10 mouse cellular contexts compared by ENCODE assay signal in the genomic region with DNA sequence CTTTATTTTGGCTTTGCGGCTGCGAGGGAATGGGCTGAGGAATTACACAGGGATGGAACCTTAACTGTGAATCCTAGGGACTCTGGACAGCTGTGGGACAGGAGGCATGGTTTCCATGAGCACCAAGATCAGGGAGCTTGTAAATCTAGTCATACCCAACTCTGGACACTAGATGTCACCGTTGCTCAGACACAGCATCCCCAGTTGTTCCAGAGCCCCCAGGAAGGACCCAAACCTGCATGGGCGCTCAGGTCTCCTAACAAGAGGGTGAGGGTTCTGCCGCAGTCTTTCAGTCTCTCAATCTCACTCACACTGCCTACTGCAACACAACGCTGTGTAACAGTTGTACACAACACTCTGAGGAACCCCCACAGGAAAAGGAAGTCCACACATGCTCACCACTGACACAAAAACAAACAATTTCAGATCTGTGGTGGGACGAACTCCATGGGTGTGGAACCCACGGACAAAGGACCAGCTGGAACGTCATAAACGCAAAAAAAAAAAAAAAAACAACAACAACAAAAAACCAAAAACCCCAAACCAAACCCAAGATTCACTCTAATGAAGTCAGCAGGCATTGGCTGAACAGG. TPM values are rescaled to one million over a fixed set of nuclear protein-coding genes. Genes with fewer than 3 reads are reported as not detected.
DNase-seq lines count a peak whose midpoint lies in the region; ATAC-seq and TF ChIP-seq lines count a peak whose summit lies in the region.
"Had no signal": no experiment of that assay in that cellular context is flagged by ENCODE, and none has a peak within 500 bp of the region (broad histone marks: within the 10 kb centered on the region; RNA-seq: fewer than 3 reads in every experiment).

No protein-coding gene starts in this region.

- H3K27ac ChIP-seq in embryonic facial prominence, embryonic 10.5 days (replicated peaks), result no peak overlapping the region
- H3K27ac ChIP-seq in intestine, embryonic 15.5 days, result no peak overlapping the region
- H3K27ac ChIP-seq in stomach, postnatal 0 days (replicated peaks), result no peak overlapping the region

- TF ChIP-seq CTCF in stomach, postnatal 0 days (IDR thresholded peaks at IDR 0.05; ENCODE audit: low read depth), result peak; percentile 86

- no peaks in the 10 kb centered on the region for H3K4me1 ChIP-seq in embryonic facial prominence, embryonic 10.5 days
- H3K4me1 ChIP-seq in intestine, embryonic 15.5 days (replicated peaks), result no peaks in the 10 kb centered on the region
- H3K4me1 ChIP-seq in stomach, postnatal 0 days (replicated peaks; ENCODE audit: control insufficient read depth, insufficient read depth), result no peaks in the 10 kb centered on the region

- no peak overlapping the region for H3K4me3 ChIP-seq in embryonic facial prominence, embryonic 10.5 days
- no peak overlapping the region for H3K4me3 ChIP-seq in intestine, embryonic 15.5 days (replicated peaks)
- no peak overlapping the region for H3K4me3 ChIP-seq in stomach, postnatal 0 days (ENCODE audit: low read depth, low read length)

- no peak overlapping the region for H3K9ac ChIP-seq in intestine, embryonic 15.5 days
- no peak overlapping the region for H3K9ac ChIP-seq in stomach, postnatal 0 days (ENCODE audit: low read length)

- H3K36me3 ChIP-seq in embryonic facial prominence, embryonic 10.5 days (replicated peaks), result peaks cover 54% of the 10 kb centered on the region
- no peaks in the 10 kb centered on the region; the same call in 1 of the 2 replicates for H3K36me3 ChIP-seq in intestine, embryonic 15.5 days
- peaks cover 6% of the 10 kb centered on the region; the same call in 1 of the 2 replicates for H3K36me3 ChIP-seq in stomach, postnatal 0 days (ENCODE audit: control insufficient read depth, insufficient read depth, low read length)

- no peak overlapping the region for H3K4me2 ChIP-seq in intestine, embryonic 15.5 days (replicated peaks)
- H3K4me2 ChIP-seq in stomach, postnatal 0 days (replicated peaks; ENCODE audit: low read depth), result no peak overlapping the region

- 63% methylated on average over 10 of the region's 10 CpGs for WGBS in embryonic facial prominence, embryonic 10.5 days
- WGBS in intestine, embryonic 15.5 days, result 46% methylated on average over 10 of the region's 10 CpGs
- 37% methylated on average over 10 of the region's 10 CpGs for WGBS in stomach, postnatal 0 days

- peak; percentile 51 for DNase-seq in adrenal gland, postnatal 14 days
- DNase-seq in adrenal gland, adult 18-20 months (ENCODE audit: low spot score in 2 of 2), result no peak
- DNase-seq in CD8-positive naive resting alpha-beta T cell, adult 2 months (ENCODE audit: low read depth in 2 of 2, low spot score in 2 of 2), result peak; percentile 24 to 31
- DNase-seq in embryonic facial prominence, embryonic 10.5 days (ENCODE audit: low spot score), result peak; percentile 45
- peak; percentile 48 for DNase-seq in stomach, postnatal 0 days (ENCODE audit: low spot score)
- DNase-seq in urinary bladder, postnatal 14 days (ENCODE audit: low spot score), result no peak

- H3K27me3 ChIP-seq in embryonic facial prominence, embryonic 10.5 days (replicated peaks; ENCODE audit: low read depth, poor library complexity, severe bottlenecking), result peaks cover 5% of the 10 kb centered on the region; the same call in 1 of the 2 replicates
- no peaks in the 10 kb centered on the region for H3K27me3 ChIP-seq in intestine, embryonic 15.5 days (replicated peaks)
- H3K27me3 ChIP-seq in stomach, postnatal 0 days (ENCODE audit: control insufficient read depth, insufficient read depth, low read length), result no peaks in the 10 kb centered on the region

- no peak for TF ChIP-seq EP300 in stomach, postnatal 0 days (optimal IDR thresholded peaks at IDR 0.05)

- peak; percentile 69 for ATAC-seq in intestine, embryonic 15.5 days
- peak; percentile 77 for ATAC-seq in megakaryocyte, adult 5-6 weeks (ENCODE audit: poor library complexity, severe bottlenecking)
- ATAC-seq in stomach, postnatal 0 days (ENCODE audit: low FRiP score, low TSS enrichment), result peak; percentile 45

- 0 out of 2 replicates have a peak, but pooled peaks cover 6% of the 10 kb centered on the region for H3K9me3 ChIP-seq in embryonic facial prominence, embryonic 10.5 days
- H3K9me3 ChIP-seq in intestine, embryonic 15.5 days, result no peaks in the 10 kb centered on the region
- H3K9me3 ChIP-seq in stomach, postnatal 0 days (ENCODE audit: control insufficient read depth, low read length), result no peaks in the 10 kb centered on the region

RNA-seq across cellular contexts. Expression of gene Ccdc13, which starts 7.4 kb away (rescaled TPM):
- total RNA-seq in adrenal gland, postnatal 14 days (2021), result 0.86 and 1.1 TPM in 2 replicates
- total RNA-seq in adrenal gland, adult 18-20 months (2021), result under 1 TPM; 0.70 to 0.93 TPM
- polyA plus RNA-seq in embryonic facial prominence, embryonic 10.5 days (2016; fragmentation: Nextera tagmentation; extraction: Ambion mirVana), result 0.83 and 1.2 TPM in 2 replicates
- 1.1 and 1.3 TPM in 2 replicates for polyA plus RNA-seq in intestine, embryonic 15.5 days (2015; fragmentation: Nextera tagmentation; extraction: Ambion mirVana)
- not detected in 2 replicates for total RNA-seq in megakaryocyte, adult 5-6 weeks (2015)
- not detected in 2 replicates for total RNA-seq in megakaryocyte, adult 5-6 weeks (2017)
- polyA plus RNA-seq in stomach, postnatal 0 days (2015; fragmentation: Nextera tagmentation; extraction: Ambion mirVana), result 0.16 and 0.19 TPM in 2 replicates
- total RNA-seq: heart, postnatal 36 days had no signal

RNA-seq across cellular contexts. Expression of gene Higd1a, which starts 11.5 kb away (rescaled TPM):
- total RNA-seq in adrenal gland, postnatal 14 days (2021), result 112 and 114 TPM in 2 replicates
- total RNA-seq in adrenal gland, adult 18-20 months (2021), result 100 to 1,000 TPM in 1 of 2 experiments, 10 to 100 TPM in 1; 89.4 to 116 TPM
- 195 and 201 TPM in 2 replicates for polyA plus RNA-seq in embryonic facial prominence, embryonic 10.5 days (2016; fragmentation: Nextera tagmentation; extraction: Ambion mirVana)
- 169 and 174 TPM in 2 replicates for polyA plus RNA-seq in intestine, embryonic 15.5 days (2015; fragmentation: Nextera tagmentation; extraction: Ambion mirVana)
- 64.0 and 80.3 TPM in 2 replicates for total RNA-seq in megakaryocyte, adult 5-6 weeks (2015)
- 9.5 and 13.5 TPM in 2 replicates for total RNA-seq in megakaryocyte, adult 5-6 weeks (2017)
- 631 and 679 TPM in 2 replicates for polyA plus RNA-seq in stomach, postnatal 0 days (2015; fragmentation: Nextera tagmentation; extraction: Ambion mirVana)

RNA-seq across cellular contexts. Expression of gene Ackr2, which starts 51.5 kb away (rescaled TPM):
- total RNA-seq in adrenal gland, postnatal 14 days (2021), result 1.4 and 2.1 TPM in 2 replicates
- total RNA-seq in adrenal gland, adult 18-20 months (2021), result 1 to 10 TPM; 1.8 to 2.1 TPM
- polyA plus RNA-seq in embryonic facial prominence, embryonic 10.5 days (2016; fragmentation: Nextera tagmentation; extraction: Ambion mirVana), result 0.18 and 0.52 TPM in 2 replicates
- polyA plus RNA-seq in intestine, embryonic 15.5 days (2015; fragmentation: Nextera tagmentation; extraction: Ambion mirVana), result 0.46 and 0.80 TPM in 2 replicates
- total RNA-seq in megakaryocyte, adult 5-6 weeks (2015), result not detected in 2 replicates
- not detected in 2 replicates for total RNA-seq in megakaryocyte, adult 5-6 weeks (2017)
- 0.28 and 0.35 TPM in 2 replicates for polyA plus RNA-seq in stomach, postnatal 0 days (2015; fragmentation: Nextera tagmentation; extraction: Ambion mirVana)
- polyA plus RNA-seq: C2C12 had no signal

RNA-seq across cellular contexts. Expression of gene Hhatl, which starts 54.3 kb away (rescaled TPM):
- not detected in 2 replicates for total RNA-seq in adrenal gland, postnatal 14 days (2021)
- total RNA-seq in adrenal gland, adult 18-20 months (2021), result not detected
- not detected in 2 replicates for polyA plus RNA-seq in embryonic facial prominence, embryonic 10.5 days (2016; fragmentation: Nextera tagmentation; extraction: Ambion mirVana)
- 1.1 and 1.5 TPM in 2 replicates for polyA plus RNA-seq in intestine, embryonic 15.5 days (2015; fragmentation: Nextera tagmentation; extraction: Ambion mirVana)
- not detected in 2 replicates for total RNA-seq in megakaryocyte, adult 5-6 weeks (2015)
- not detected in 2 replicates for total RNA-seq in megakaryocyte, adult 5-6 weeks (2017)
- 1.5 and 2.0 TPM in 2 replicates for polyA plus RNA-seq in stomach, postnatal 0 days (2015; fragmentation: Nextera tagmentation; extraction: Ambion mirVana)

Comparison
In these comparisons a context has a peak if more than half of its experiments do, and no peak if none do; other contexts are left out.
1. DNase-seq: peak in adrenal gland, postnatal 14 days (single experiment), CD8-positive naive resting alpha-beta T cell, adult 2 months (2 of 2), embryonic facial prominence, embryonic 10.5 days (single experiment) and stomach, postnatal 0 days (single experiment); none in adrenal gland, adult 18-20 months (0 of 2) and urinary bladder, postnatal 14 days (single experiment).
2. Peak in every context shown above with its lines, with median percentiles within 50 percentile points of each other: ATAC-seq.